Mouse (Mus musculus): ENCODE results near the gene Saxo1. TPM values are rescaled to one million over a fixed set of nuclear protein-coding genes. Genes with fewer than 3 reads are reported as not detected.

Gene Saxo1
- polyA plus RNA-seq, 1 experiment from 2014 or later = not detected

GRCm38 (mm10) chr4:86520695-86521094 lies 37.4 kb downstream of the Saxo1 start:
- no peaks in the 10 kb centered on the region for H3K4me1 ChIP-seq (replicated peaks; ENCODE audit: control insufficient read depth, insufficient read depth, low read length)
- ATAC-seq (replicated peaks; ENCODE audit: low FRiP score) (no peak), DNase-seq (ENCODE audit: low spot score) (no peak)
- H3K4me2 ChIP-seq (ENCODE audit: low read depth, low read length, severe bottlenecking) = no peak overlapping the region
- H3K9me3 ChIP-seq (ENCODE audit: control insufficient read depth, low read length) = no peaks in the 10 kb centered on the region
- H3K4me3 ChIP-seq (ENCODE audit: low read depth, low read length) = no peak overlapping the region
- H3K9ac ChIP-seq (ENCODE audit: low read length) = no peak overlapping the region
- H3K36me3 ChIP-seq (ENCODE audit: control insufficient read depth, insufficient read depth, low read length) = no peaks in the 10 kb centered on the region
- H3K27me3 ChIP-seq (ENCODE audit: control insufficient read depth, insufficient read depth, low read length) = no peaks in the 10 kb centered on the region
- H3K27ac ChIP-seq (ENCODE audit: low read depth, low read length) = no peak overlapping the region
- 91% methylated on average over 12 of the region's 12 CpGs for WGBS

GRCm38 (mm10) chr4:86519953-86520352 lies 38.2 kb downstream of the Saxo1 start:
- no peak for DNase-seq (ENCODE audit: low spot score)
- Histone ChIP-seq H3K4me2 (ENCODE audit: low read depth, low read length, severe bottlenecking) (no peak overlapping the region), H3K9ac (ENCODE audit: low read length) (no peak overlapping the region), H3K27me3 (ENCODE audit: control insufficient read depth, insufficient read depth, low read length) (no peaks in the 10 kb centered on the region), H3K9me3 (ENCODE audit: control insufficient read depth, low read length) (no peaks in the 10 kb centered on the region), H3K4me3 (ENCODE audit: low read depth, low read length) (no peak overlapping the region), H3K4me1 (replicated peaks; ENCODE audit: control insufficient read depth, insufficient read depth, low read length) (no peaks in the 10 kb centered on the region), H3K36me3 (ENCODE audit: control insufficient read depth, insufficient read depth, low read length) (no peaks in the 10 kb centered on the region), H3K27ac (ENCODE audit: low read depth, low read length) (no peak overlapping the region)
- ATAC-seq (replicated peaks; ENCODE audit: low FRiP score) = no peak
- WGBS = 93% methylated on average over 6 of the region's 6 CpGs

GRCm38 (mm10) chr4:86504656-86505055 lies 53.5 kb downstream of the Saxo1 start:
- no peak for ATAC-seq (replicated peaks; ENCODE audit: low FRiP score)
- no peak overlapping the region for H3K4me2 ChIP-seq (ENCODE audit: low read depth, low read length, severe bottlenecking)

GRCm38 (mm10) chr4:86499561-86499960 lies 58.6 kb downstream of the Saxo1 start:
- DNase-seq (ENCODE audit: low spot score) (no peak), ATAC-seq (replicated peaks; ENCODE audit: low FRiP score) (no peak)
- no peak overlapping the region for H3K27ac ChIP-seq (ENCODE audit: low read depth, low read length)
- no peak overlapping the region for H3K4me2 ChIP-seq (ENCODE audit: low read depth, low read length, severe bottlenecking)
- H3K9me3 ChIP-seq (ENCODE audit: control insufficient read depth, low read length) = no peaks in the 10 kb centered on the region
- no peaks in the 10 kb centered on the region for H3K4me1 ChIP-seq (replicated peaks; ENCODE audit: control insufficient read depth, insufficient read depth, low read length)
- H3K4me3 ChIP-seq (ENCODE audit: low read depth, low read length) = no peak overlapping the region
- WGBS = 84% methylated on average over 1 of the region's 1 CpGs
- no peaks in the 10 kb centered on the region for H3K36me3 ChIP-seq (ENCODE audit: control insufficient read depth, insufficient read depth, low read length)
- no peak overlapping the region for H3K9ac ChIP-seq (ENCODE audit: low read length)
- H3K27me3 ChIP-seq (ENCODE audit: control insufficient read depth, insufficient read depth, low read length) = no peaks in the 10 kb centered on the region

More at GRCm38 (mm10) chr4:86504656-86505055, 53.5 kb downstream of the Saxo1 start:
- WGBS = 87% methylated on average over 6 of the region's 6 CpGs
- H3K9ac ChIP-seq (ENCODE audit: low read length) = no peak overlapping the region
- H3K4me3 ChIP-seq (ENCODE audit: low read depth, low read length) = no peak overlapping the region
- no peaks in the 10 kb centered on the region for H3K27me3 ChIP-seq (ENCODE audit: control insufficient read depth, insufficient read depth, low read length)
- no peaks in the 10 kb centered on the region for H3K36me3 ChIP-seq (ENCODE audit: control insufficient read depth, insufficient read depth, low read length)
- no peak overlapping the region for H3K27ac ChIP-seq (ENCODE audit: low read depth, low read length)
- DNase-seq (ENCODE audit: low spot score) = no peak
- H3K4me1 ChIP-seq (replicated peaks; ENCODE audit: control insufficient read depth, insufficient read depth, low read length) = no peaks in the 10 kb centered on the region
- no peaks in the 10 kb centered on the region for H3K9me3 ChIP-seq (ENCODE audit: control insufficient read depth, low read length)

- Histone ChIP-seq H3K4me3 (ENCODE audit: low read depth, low read length) (no peak overlapping the region), H3K9ac (ENCODE audit: low read length) (no peak overlapping the region), H3K27me3 (ENCODE audit: control insufficient read depth, insufficient read depth, low read length) (no peaks in the 10 kb centered on the region), H3K27ac (ENCODE audit: low read depth, low read length) (no peak overlapping the region), H3K9me3 (ENCODE audit: control insufficient read depth, low read length) (no peaks in the 10 kb centered on the region), H3K4me2 (ENCODE audit: low read depth, low read length, severe bottlenecking) (no peak overlapping the region), H3K4me1 (replicated peaks; ENCODE audit: control insufficient read depth, insufficient read depth, low read length) (no peaks in the 10 kb centered on the region), H3K36me3 (ENCODE audit: control insufficient read depth, insufficient read depth, low read length) (no peaks in the 10 kb centered on the region)
- WGBS = 80% methylated on average over 5 of the region's 5 CpGs
- no peak for ATAC-seq (replicated peaks; ENCODE audit: low FRiP score)
- no peak for DNase-seq (ENCODE audit: low spot score)
Measured at GRCm38 (mm10) chr4:86498754-86499153, 59.4 kb downstream of the Saxo1 start.

GRCm38 (mm10) chr4:86489128-86489527 lies 69.0 kb downstream of the Saxo1 start:
- Histone ChIP-seq H3K4me2 (ENCODE audit: low read depth, low read length, severe bottlenecking) (no peak overlapping the region), H3K27ac (ENCODE audit: low read depth, low read length) (no peak overlapping the region), H3K9me3 (ENCODE audit: control insufficient read depth, low read length) (no peaks in the 10 kb centered on the region), H3K4me3 (ENCODE audit: low read depth, low read length) (no peak overlapping the region), H3K4me1 (replicated peaks; ENCODE audit: control insufficient read depth, insufficient read depth, low read length) (no peaks in the 10 kb centered on the region), H3K9ac (ENCODE audit: low read length) (no peak overlapping the region), H3K27me3 (ENCODE audit: control insufficient read depth, insufficient read depth, low read length) (no peaks in the 10 kb centered on the region), H3K36me3 (ENCODE audit: control insufficient read depth, insufficient read depth, low read length) (no peaks in the 10 kb centered on the region)
- 91% methylated on average over 5 of the region's 5 CpGs for WGBS
- DNase-seq (ENCODE audit: low spot score) (no peak), ATAC-seq (replicated peaks; ENCODE audit: low FRiP score) (no peak)

GRCm38 (mm10) chr4:86486901-86487300 lies 71.2 kb downstream of the Saxo1 start:
- Histone ChIP-seq H3K27me3 (ENCODE audit: control insufficient read depth, insufficient read depth, low read length) (no peaks in the 10 kb centered on the region), H3K9ac (ENCODE audit: low read length) (no peak overlapping the region), H3K4me3 (ENCODE audit: low read depth, low read length) (no peak overlapping the region), H3K4me1 (replicated peaks; ENCODE audit: control insufficient read depth, insufficient read depth, low read length) (no peaks in the 10 kb centered on the region), H3K4me2 (ENCODE audit: low read depth, low read length, severe bottlenecking) (no peak overlapping the region), H3K9me3 (ENCODE audit: control insufficient read depth, low read length) (no peaks in the 10 kb centered on the region), H3K36me3 (ENCODE audit: control insufficient read depth, insufficient read depth, low read length) (no peaks in the 10 kb centered on the region), H3K27ac (ENCODE audit: low read depth, low read length) (no peak overlapping the region)
- DNase-seq (ENCODE audit: low spot score) (no peak), ATAC-seq (replicated peaks; ENCODE audit: low FRiP score) (no peak)
- WGBS = 85% methylated on average over 2 of the region's 2 CpGs

- Histone ChIP-seq H3K36me3 (ENCODE audit: control insufficient read depth, insufficient read depth, low read length) (no peaks in the 10 kb centered on the region), H3K27me3 (ENCODE audit: control insufficient read depth, insufficient read depth, low read length) (no peaks in the 10 kb centered on the region), H3K4me1 (replicated peaks; ENCODE audit: control insufficient read depth, insufficient read depth, low read length) (no peaks in the 10 kb centered on the region), H3K4me2 (ENCODE audit: low read depth, low read length, severe bottlenecking) (no peak overlapping the region), H3K9ac (ENCODE audit: low read length) (no peak overlapping the region), H3K4me3 (ENCODE audit: low read depth, low read length) (no peak overlapping the region), H3K9me3 (ENCODE audit: control insufficient read depth, low read length) (no peaks in the 10 kb centered on the region), H3K27ac (ENCODE audit: low read depth, low read length) (no peak overlapping the region)
- WGBS = 97% methylated on average over 4 of the region's 4 CpGs
- no peak for DNase-seq (ENCODE audit: low spot score)
- ATAC-seq (replicated peaks; ENCODE audit: low FRiP score) = no peak
Measured at GRCm38 (mm10) chr4:86486491-86486890, 71.6 kb downstream of the Saxo1 start.

GRCm38 (mm10) chr4:86485052-86485451 lies 73.1 kb downstream of the Saxo1 start:
- DNase-seq (ENCODE audit: low spot score) = no peak

More at GRCm38 (mm10) chr4:86485052-86485451, 73.1 kb downstream of the Saxo1 start:
- Histone ChIP-seq H3K9me3 (ENCODE audit: control insufficient read depth, low read length) (no peaks in the 10 kb centered on the region), H3K27me3 (ENCODE audit: control insufficient read depth, insufficient read depth, low read length) (no peaks in the 10 kb centered on the region), H3K27ac (ENCODE audit: low read depth, low read length) (no peak overlapping the region), H3K4me2 (ENCODE audit: low read depth, low read length, severe bottlenecking) (no peak overlapping the region), H3K9ac (ENCODE audit: low read length) (no peak overlapping the region), H3K4me3 (ENCODE audit: low read depth, low read length) (no peak overlapping the region), H3K4me1 (replicated peaks; ENCODE audit: control insufficient read depth, insufficient read depth, low read length) (no peaks in the 10 kb centered on the region), H3K36me3 (ENCODE audit: control insufficient read depth, insufficient read depth, low read length) (no peaks in the 10 kb centered on the region)
- WGBS = 80% methylated on average over 6 of the region's 6 CpGs
- ATAC-seq (replicated peaks; ENCODE audit: low FRiP score) = no peak
